Mouse (Mus musculus) adrenal gland, postnatal 0 days (tissue): ENCODE data around the gene Wnt3. TPM values are rescaled to one million over a fixed set of nuclear protein-coding genes. Genes with fewer than 3 reads are reported as not detected.

Source experiments
- polyA plus RNA-seq: library from polyadenylated mRNA; unstranded; fragments of >200 nt; fragmentation: Nextera tagmentation; extraction: Ambion mirVana; gene quantifications from 2 replicates; pipeline ENCODE4 v1.2.1, GENCODE M21; 2015

The Wnt3 gene
- polyA plus RNA-seq = 0.48 and 0.77 TPM in 2 replicates

GRCm38 (mm10) chr11:103773387-103774227 is at the start of gene Wnt3:
TSS of gene Wnt3 (plus strand) at chr11:103774150.

DNA sequence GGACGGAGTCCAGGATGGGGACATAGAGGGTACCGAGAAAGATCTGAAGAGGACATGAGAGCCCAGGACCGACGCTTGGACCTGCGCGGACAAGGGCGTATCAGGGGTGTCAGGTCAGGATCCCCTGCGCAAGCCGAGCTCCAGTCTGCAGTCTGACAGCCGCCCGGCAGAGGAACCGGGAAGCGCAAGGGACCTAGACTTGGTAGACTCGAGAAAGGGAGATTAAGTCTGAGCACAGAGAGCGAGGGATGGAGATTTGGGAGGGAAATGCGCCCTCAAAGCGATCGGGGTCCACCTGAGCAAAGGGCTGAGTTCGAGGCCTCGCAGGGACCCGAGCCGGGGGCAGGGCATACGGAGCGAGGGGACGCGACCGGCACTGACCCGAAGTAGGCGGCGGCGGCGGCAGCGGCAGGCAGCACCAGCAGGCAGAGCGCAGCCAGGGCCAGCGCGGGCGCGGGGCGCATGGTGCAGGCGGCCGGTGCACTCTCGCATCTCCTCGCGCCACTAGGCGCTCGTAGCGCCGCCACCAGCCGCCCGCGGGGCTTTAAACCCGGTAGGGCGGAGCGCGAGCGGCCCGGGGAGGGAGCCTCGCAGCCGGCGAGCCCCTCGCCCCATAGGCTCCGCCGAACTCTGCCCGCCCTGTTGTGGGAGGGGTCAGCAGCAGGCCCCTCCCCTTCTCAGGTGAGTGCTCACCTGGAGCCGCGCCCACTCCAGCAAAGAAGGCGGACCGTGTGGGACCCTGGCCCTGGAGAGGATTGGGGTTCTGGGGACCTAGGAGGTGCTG is 24.5 kb upstream of the Wnt3 start, which contains the start of gene Wnt9b:
TSS of gene Wnt9b (minus strand) at position 516 of the 784 bp plus-strand sequence.

Other genes starting within 250 kb of the Wnt3 start
- gene Gm884, start 153.0 kb upstream of the Wnt3 start, polyA plus RNA-seq = not detected in 2 replicates
- gene Lyzl6, start 135.3 kb upstream of the Wnt3 start, polyA plus RNA-seq = not detected in 2 replicates
- 0.25 TPM in 1 of 2 replicates, not detected in the other for gene Rprml, start 124.6 kb upstream of the Wnt3 start, polyA plus RNA-seq
- gene Gosr2, start 76.3 kb upstream of the Wnt3 start, polyA plus RNA-seq = 58.5 and 86.9 TPM in 2 replicates
- 0.13 and 0.44 TPM in 2 replicates for gene Wnt9b, start 24.3 kb upstream of the Wnt3 start, polyA plus RNA-seq
- 38.8 and 49.9 TPM in 2 replicates for gene Nsf, start 179.9 kb downstream of the Wnt3 start, polyA plus RNA-seq
- gene Arf2, start 192.6 kb downstream of the Wnt3 start, polyA plus RNA-seq = 73.8 and 74.5 TPM in 2 replicates